Mouse (Mus musculus): ENCODE results near the gene Tnfrsf18.

DNA sequence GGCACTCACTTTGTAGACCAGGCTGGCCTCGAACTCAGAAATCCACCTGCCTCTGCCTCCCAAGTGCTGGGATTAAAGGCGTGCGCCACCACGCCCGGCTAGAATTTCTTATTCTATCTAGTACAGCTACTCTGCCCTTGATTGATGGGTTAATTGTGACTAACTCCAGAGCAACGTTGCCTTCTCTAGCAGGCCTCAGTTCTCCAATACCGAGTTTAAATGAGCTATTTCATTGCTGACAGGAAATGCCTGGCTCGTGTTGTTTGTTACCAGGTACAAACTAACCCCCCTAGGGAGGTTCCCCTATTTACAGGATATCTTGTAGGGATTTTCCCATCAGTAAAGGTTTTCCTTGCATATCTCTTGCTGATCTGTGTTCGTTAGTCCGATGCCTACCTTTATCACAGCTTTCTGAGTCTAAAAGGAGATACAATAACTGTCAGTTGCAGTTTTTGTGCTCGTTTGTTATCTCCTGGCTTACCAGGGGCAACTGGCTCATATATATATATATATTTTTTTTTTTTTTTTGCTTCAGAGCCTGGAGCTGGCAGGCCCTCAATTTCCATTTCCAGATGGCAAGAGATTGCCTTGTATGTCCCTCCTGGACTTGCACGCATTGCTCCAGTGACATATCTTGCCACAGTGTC is 44.4 kb upstream of the Tnfrsf18 start:
- TF ChIP-seq CTCF (IDR thresholded peaks at IDR 0.05; ENCODE audit: low read depth, low read length) (no peak), POLR2A (IDR thresholded peaks at IDR 0.05; ENCODE audit: extremely low read depth, insufficient read depth, low read length) (no peak)

Measured in liver, adult 2 months (tissue).